Mouse (Mus musculus) embryonic stem cell, embryonic (primary cell): ENCODE data around the gene Gpr37l1.

ENCODE experiments used
- CTCF ChIA-PET, 4 experiments: fragments of 300-600 bp in 2 of 4; fragments of 350-600 bp in 2 of 4; sonication (Branson Sonifier 250); formaldehyde crosslinking; loops; one replicate each; lab custom pipeline; 2022; ENCODE audit warnings: inconsistent platforms in 2 of 4; lab: Charles Lee
- POLR2A ChIA-PET, 4 experiments: fragments of 300-600 bp in 2 of 4; fragments of 350-600 bp in 2 of 4; sonication (Branson Sonifier 250); formaldehyde crosslinking; loops; one replicate each; lab custom pipeline; 2022; ENCODE audit warnings: antibody characterized with exemption in 4 of 4, inconsistent platforms in 1 of 4; lab: Charles Lee

Gene Gpr37l1

DNA sequence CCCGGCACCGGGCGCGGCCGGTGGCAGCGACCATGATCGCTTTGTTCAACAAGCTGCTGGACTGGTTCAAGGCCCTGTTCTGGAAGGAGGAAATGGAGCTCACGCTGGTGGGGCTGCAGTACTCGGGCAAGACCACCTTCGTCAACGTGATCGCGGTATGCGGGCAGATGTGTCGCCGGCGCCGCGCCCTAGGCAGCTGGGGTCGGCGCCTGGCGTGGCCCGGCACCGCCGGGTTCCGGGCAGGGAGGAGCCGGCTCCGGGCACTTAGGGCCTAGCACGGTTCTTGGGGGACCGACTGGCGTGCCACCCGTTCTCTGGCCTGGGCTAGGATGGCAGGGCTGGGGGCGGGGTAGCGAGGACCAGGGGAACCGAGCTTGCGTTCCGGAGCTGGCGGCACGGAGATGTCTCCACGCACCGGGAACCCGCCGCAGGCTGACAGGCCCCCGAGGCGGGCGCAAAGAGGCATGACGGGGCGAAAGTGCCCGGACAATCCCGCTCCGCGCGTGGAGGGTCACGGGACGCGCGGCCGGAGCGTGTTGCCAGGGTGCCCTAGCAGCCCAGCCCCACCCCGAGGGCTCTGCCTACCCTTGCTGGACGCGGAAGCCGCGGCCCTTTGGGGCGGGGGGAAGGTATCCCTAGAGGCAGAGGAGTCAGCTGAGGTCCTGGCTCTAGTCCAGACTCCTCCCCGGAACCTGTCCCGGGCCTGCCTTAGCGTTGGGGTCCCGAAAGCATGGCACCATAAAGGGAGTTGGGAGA is 20.4 kb downstream of the Gpr37l1 start:
- POLR2A ChIA-PET = interaction anchor here (0.6 to 4.2 kb wide), 49 partner anchors 10 to 877 kb away, joined by 3 to 22 read pairs (median 5); partner anchors contain the start of genes Elf3 (in 2 of the 4), Ptpn7 (in 2 of the 4), Timm17a (in 2 of the 4) and Ppp1r12b (in 1 of the 4)
- CTCF ChIA-PET = interaction anchor here (0.6 to 1.9 kb wide), 22 partner anchors 11 to 247 kb away, joined by 3 to 9 read pairs (median 3); partner anchors contain the start of genes Elf3 (in 2 of the 4), Gpr37l1 (in 1 of the 4), Lgr6 (in 1 of the 4) and Ptpn7 (in 1 of the 4)

DNA sequence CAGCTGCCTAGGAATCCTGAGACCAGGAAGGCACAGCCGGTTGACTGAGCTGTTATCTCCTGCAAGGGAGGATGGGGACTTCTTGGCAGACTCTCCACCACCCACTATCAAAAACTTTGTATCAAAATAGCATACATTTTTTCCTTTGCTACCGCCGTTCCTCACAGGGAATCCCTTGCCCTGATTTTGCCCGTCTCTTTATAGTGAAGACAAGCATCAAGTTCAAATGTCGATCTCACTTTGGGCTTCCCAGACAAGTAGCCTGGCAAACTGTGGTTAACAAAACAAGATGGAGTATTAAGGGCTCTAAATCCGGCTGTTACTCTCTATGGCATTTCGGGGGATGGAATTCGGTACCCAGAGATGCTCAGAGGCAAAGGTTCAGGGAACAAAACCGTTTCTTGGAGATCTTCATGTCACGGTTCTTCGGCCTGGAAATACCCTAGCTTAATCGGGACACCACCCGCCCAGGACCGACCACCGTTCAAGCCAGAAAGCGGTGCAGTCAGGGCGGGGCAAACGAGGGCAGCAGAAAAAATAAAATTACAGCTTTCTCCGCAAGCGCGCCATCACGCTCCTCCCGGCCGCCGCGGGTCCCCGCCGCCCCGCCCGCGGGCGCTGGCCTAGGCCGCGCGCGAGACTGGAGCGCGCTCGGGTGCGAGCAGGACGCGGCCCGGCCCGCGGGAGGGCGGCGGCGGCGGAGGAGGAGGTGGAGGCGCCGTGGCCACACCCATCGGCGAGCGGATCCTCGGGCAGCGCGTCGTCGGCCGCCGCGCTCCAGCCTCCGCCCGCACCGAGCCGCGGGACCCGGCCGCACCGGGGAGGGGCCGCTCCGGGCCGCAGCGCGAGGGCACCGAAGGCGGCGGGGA is 21.2 kb downstream of the Gpr37l1 start, which contains the start of gene Arl8a:
TSS of gene Arl8a (plus strand) at position 748 of the 869 bp plus-strand sequence.
- CTCF ChIA-PET = interaction anchor here in 3 of 4 experiments (1.0 to 1.9 kb wide), 9 partner anchors 13 to 248 kb away, joined by 3 to 7 read pairs (median 3); partner anchors contain the start of gene Elf3 (in 1 of the 3)
- POLR2A ChIA-PET = interaction anchor here (0.6 to 4.2 kb wide), 30 partner anchors 11 to 583 kb away, joined by 3 to 22 read pairs (median 6); partner anchors contain the start of genes Elf3 (in 2 of the 4), Ptpn7 (in 2 of the 4), Timm17a (in 2 of the 4) and Ube2t (in 1 of the 4)

DNA sequence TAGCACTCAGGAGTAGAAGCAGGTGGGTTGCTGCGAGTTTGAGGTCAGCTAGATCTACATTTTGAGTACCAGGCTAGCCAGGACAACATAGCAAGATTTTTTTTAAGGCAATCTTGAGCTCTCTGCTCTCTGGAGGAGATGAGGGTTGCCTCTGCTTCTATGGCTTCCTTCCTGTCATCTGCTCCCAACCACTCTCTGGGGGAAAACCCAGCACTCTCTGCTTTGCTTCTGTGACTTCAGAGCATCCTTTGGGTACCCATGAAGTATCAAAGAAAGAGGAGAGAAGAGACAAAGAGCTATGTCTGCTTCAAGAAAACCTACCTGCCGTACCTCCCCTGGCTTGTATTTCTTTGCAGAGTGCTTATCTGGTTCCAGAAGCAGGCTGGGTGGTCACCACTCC is 23.5 kb downstream of the Gpr37l1 start:
- CTCF ChIA-PET = interaction anchor here in 1 of 4 experiments (1.0 kb wide), 1 partner anchor 398 kb away, joined by 3 read pairs; no protein-coding TSS in a partner anchor
- POLR2A ChIA-PET = interaction anchor here in 2 of 4 experiments (0.5 to 1.9 kb wide), 4 partner anchors 10 to 39 kb away, joined by 3 to 13 read pairs (median 4); partner anchors contain the start of gene Lgr6 (in 1 of the 2)

DNA sequence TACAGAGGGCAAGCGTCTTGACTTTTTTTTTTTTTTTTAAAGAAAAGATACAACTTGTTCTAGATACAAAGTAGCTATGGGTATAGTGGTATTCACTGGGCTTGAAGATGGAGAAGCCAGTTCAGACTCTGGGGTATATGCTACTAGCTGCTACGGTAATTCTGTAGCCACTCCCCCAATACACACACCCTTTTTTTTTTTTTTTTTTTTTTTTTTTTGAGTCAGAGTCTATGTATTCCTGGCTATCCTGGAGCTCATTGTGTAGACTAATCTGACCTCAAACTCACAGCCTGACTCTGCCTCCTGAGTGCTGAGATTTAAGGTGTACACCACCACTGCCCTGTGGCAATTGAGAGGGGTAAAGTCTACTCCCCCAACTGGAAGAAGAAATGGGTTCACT is 25.0 kb downstream of the Gpr37l1 start:
- ChIA-PET POLR2A (interaction anchor here (0.5 to 2.4 kb wide), 10 partner anchors 9 to 128 kb away, joined by 3 to 13 read pairs (median 4); partner anchors contain the start of genes Elf3 (in 1 of the 4) and Ptpn7 (in 1 of the 4)), CTCF (interaction anchor here (0.6 to 1.3 kb wide), 9 partner anchors 9 to 154 kb away, joined by 3 to 9 read pairs (median 4); no protein-coding TSS in a partner anchor)

DNA sequence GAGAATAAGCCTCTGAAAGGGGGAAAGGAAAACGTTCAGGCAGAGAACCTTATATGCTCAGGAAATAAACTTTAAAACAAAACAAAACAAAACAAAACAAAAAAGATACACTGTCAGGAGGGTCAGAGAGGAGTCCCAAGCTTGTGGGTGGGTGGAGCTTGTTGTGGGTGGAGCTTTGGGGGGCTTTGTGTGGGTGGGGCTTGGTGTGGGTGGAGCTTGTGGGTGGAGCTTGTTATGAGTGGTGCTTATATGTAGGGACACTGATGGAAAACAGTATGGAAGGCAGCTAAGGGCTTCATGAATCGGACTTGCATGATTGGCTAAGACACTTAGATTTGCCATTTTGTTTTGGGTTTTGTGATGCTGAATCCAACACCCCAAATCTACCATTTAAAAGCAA is 27.6 kb downstream of the Gpr37l1 start:
- POLR2A ChIA-PET = interaction anchor here in 3 of 4 experiments (0.6 to 2.7 kb wide), 23 partner anchors 9 to 184 kb away, joined by 3 to 21 read pairs (median 4); partner anchors contain the start of genes Ppp1r12b (in 2 of the 3), Elf3 (in 1 of the 3) and Ube2t (in 1 of the 3)
- CTCF ChIA-PET = interaction anchor here (0.6 to 2.0 kb wide), 16 partner anchors 11 to 225 kb away, joined by 3 to 22 read pairs (median 4); partner anchors contain the start of genes Lgr6 (in 1 of the 4) and Ube2t (in 1 of the 4)

DNA sequence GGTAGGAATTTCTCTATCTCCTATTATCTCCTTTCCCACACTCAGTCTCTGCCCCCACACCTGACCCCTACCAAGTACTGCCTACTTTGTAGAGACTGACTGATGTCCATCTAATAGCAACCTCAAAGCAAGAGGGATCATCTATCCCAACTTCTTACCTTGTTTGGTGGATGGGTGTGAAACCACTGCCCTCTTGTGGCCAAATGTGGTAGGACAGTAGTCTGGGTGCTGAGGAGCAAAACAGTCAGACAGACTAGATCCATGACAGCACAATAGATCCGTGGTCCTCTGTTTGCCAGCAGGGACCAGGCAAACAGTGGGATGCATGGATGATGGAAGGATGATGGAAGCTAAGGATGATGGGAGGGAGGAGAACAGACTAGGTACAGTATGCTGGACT is 31.0 kb downstream of the Gpr37l1 start:
- CTCF ChIA-PET = interaction anchor here (0.6 to 6.5 kb wide), 18 partner anchors 8 to 232 kb away, joined by 3 to 26 read pairs (median 4); no protein-coding TSS in a partner anchor
- POLR2A ChIA-PET = interaction anchor here in 2 of 4 experiments (1.1 to 2.6 kb wide), 3 partner anchors 11 to 27 kb away, joined by 3 to 7 read pairs (median 3); partner anchors contain the start of gene Arl8a (in 1 of the 2)

DNA sequence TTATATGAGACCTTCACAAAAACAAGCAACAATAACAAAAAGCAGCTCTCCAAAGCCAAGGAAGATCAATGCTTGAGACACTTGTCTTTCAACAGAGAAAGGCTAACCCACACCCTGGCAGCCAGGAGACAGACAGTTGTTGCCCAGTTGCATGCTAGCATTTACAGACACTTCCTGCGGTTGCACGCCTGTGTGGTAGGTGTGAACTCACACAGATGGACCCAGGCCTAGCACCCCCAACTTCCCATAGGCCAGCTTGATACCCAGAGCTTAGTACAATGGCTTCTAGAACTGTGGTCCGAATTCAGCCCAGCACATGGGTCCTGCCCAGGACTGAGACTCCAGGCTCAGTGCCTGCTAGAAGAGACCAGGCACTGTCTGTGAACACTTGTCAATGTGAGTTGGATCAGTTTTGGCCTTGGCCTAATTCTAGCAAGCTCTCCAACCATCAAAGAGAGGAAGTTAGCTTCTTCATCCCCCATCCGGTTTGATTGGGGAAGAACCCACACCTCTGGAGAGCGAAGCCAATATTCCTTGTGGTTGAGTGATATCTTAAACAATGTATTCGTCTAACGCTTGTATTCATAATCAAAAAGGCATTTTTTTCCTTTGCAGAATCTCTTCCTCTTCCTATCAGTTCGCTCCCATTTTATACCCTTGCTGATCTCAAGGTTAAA is 32.2 kb downstream of the Gpr37l1 start:
- ChIA-PET POLR2A (interaction anchor here in 2 of 4 experiments (0.6 to 2.6 kb wide), 5 partner anchors 12 to 794 kb away, joined by 3 to 7 read pairs (median 3); partner anchors contain the start of genes Arl8a (in 1 of the 2) and Lgr6 (in 1 of the 2)), CTCF (interaction anchor here (0.6 to 8.4 kb wide), 9 partner anchors 19 to 499 kb away, joined by 3 to 133 read pairs (median 4); partner anchors contain the start of gene Lgr6 (in 1 of the 4))

DNA sequence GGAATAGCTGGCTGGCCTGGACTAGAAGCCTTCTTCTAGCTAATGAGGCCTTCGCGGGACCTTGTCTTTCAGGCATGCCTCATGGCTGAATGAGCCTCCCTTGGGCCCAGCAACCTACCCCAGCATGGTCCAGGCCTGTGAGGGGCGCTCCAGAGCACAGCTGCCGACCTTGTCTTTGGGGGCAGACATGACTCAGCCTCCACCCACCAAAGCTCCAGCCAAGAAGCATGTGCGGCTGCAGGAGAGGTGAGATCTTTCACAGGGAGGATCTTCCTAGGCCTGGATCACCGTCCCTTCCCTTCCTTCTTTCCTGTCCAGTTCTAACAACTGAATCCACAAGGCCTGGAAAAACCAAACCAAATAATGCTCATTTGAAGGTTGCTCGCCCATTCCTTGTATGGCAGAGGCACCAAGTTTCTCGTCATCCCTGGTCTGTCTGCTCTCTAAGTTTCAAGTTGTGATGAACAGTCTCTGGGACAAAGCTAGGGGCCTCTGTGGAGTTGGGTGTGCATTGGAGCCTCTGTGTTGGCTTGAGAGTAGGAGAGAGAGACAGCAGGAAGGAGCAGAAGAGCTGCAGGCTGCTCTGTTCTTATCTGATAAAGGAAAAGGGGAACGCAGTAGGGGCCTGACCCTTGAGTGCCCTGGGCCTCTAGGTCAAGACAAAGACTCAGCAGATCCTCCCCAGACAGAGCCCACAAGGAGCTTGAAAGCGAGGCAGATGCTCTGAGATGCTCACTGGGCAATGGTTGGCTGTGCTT is 33.6 kb downstream of the Gpr37l1 start:
- ChIA-PET CTCF (interaction anchor here in 3 of 4 experiments (0.5 to 8.4 kb wide), 8 partner anchors 9 to 590 kb away, joined by 3 to 133 read pairs (median 5); partner anchors contain the start of gene Lgr6 (in 1 of the 3)), POLR2A (interaction anchor here (0.5 to 4.2 kb wide), 9 partner anchors 13 to 1936 kb away, joined by 3 to 17 read pairs (median 3); partner anchors contain the start of genes Arl8a (in 1 of the 4), Elf3 (in 1 of the 4), Lgr6 (in 1 of the 4) and Ube2t (in 1 of the 4))

DNA sequence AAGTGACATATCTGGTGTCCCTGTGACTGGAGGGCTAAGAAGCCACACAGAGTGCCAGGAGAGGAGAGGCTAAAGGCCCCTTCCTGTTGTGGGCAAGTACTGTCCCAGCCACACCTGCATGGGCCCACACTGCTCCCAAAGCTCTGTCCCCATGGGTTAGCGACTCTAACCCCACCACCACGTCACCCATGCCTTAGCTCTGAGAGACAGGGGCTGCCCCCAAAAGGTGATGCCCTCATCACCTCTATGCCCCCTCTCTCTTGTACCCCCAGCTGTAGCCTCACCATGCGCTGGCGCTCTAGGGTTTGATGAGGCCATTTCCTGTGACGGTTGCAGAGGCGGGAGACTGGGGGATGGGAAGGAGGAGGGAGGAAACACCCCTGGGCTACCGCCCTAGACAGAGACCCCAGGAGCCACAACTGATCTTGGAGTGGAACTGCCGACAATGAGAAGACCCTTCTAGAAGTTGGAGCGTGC is 34.5 kb downstream of the Gpr37l1 start:
- ChIA-PET CTCF (interaction anchor here (0.6 to 8.4 kb wide), 16 partner anchors 15 to 494 kb away, joined by 3 to 133 read pairs (median 4); partner anchors contain the start of genes Lgr6 (in 1 of the 4) and Shisa4 (in 1 of the 4)), POLR2A (interaction anchor here in 2 of 4 experiments (1.0 to 4.2 kb wide), 10 partner anchors 10 to 170 kb away, joined by 3 to 17 read pairs (median 4); partner anchors contain the start of genes Arl8a (in 2 of the 2), Elf3 (in 1 of the 2) and Ube2t (in 1 of the 2))

DNA sequence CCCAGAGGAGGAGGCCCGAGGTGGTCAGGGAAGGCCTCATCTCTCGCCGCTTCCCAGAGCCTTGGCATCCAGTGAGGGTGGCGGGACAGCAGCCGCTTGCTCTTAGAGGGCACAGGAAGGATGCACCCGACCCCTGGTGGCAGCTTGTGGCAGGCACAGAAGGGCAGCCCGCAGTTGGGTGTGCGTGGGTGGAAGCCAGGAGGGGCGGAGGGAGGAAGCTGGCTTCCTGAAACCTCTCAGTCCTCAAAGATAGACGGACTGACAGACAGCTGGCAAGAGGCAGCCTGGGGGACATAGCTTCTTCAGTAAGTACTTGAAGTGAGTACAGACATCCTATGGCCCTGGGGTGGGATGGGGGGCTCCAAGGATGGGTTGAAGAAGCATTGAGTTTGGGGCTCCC is 35.0 kb downstream of the Gpr37l1 start, which contains the start of gene Ptpn7:
TSS of gene Ptpn7 (plus strand) at position 228 of the 400 bp plus-strand sequence.
- POLR2A ChIA-PET = interaction anchor here in 3 of 4 experiments (0.6 to 4.2 kb wide), 14 partner anchors 10 to 961 kb away, joined by 3 to 17 read pairs (median 4); partner anchors contain the start of genes Arl8a (in 2 of the 3) and Elf3 (in 1 of the 3)
- CTCF ChIA-PET = interaction anchor here in 3 of 4 experiments (0.6 to 8.4 kb wide), 17 partner anchors 10 to 901 kb away, joined by 3 to 133 read pairs (median 4); partner anchors contain the start of genes Lgr6 (in 1 of the 3) and Shisa4 (in 1 of the 3)

DNA sequence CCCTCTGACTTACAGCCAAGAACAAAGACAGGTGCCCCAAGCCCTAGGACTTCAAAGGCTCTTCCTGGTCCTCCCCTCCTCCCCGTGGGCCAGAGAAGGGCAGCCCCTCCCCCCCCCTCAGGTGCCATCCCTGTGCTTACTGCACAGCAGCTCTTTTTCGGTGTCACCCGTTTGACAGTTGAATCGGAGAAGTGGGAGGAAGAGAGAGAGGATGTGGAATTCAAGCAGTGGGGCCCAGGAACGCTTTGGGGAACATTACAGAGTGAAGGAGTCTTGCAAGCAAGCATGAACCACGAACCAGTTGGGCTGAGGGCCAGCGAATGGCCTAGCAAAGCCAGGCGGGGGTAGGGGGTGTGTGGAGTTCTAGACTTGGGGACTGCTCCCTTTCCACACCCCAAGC is 35.9 kb downstream of the Gpr37l1 start:
- ChIA-PET POLR2A (interaction anchor here (0.6 to 4.2 kb wide), 12 partner anchors 8 to 961 kb away, joined by 3 to 21 read pairs (median 4); partner anchors contain the start of gene Arl8a (in 2 of the 4)), CTCF (interaction anchor here in 3 of 4 experiments (0.6 to 8.4 kb wide), 13 partner anchors 9 to 902 kb away, joined by 3 to 133 read pairs (median 3); partner anchors contain the start of gene Lgr6 (in 1 of the 3))

DNA sequence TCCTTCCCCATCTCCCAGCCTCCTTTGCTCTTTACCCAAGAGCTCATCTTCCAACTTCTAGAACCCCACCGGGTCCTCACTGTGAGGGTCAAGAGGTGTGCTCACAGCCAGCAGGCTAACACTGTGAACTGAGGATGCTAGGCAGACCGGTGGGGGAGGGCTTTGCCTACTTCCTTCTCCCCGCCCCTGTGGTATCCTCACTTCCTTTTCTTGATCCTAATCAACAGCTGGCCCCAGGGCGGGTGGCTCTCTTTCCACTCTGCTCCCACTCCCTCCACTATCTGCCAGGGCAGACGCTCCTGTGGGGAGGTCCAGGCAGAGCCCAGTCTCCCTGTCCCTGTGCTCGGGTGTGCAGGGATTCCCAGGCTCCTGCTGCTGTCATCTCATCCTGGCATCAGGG is 36.4 kb downstream of the Gpr37l1 start:
- CTCF ChIA-PET = interaction anchor here (0.6 to 8.4 kb wide), 10 partner anchors 9 to 660 kb away, joined by 3 to 133 read pairs (median 4); partner anchors contain the start of genes Arl8a (in 1 of the 4) and Lgr6 (in 1 of the 4)
- POLR2A ChIA-PET = interaction anchor here (0.7 to 4.2 kb wide), 13 partner anchors 9 to 804 kb away, joined by 3 to 21 read pairs (median 5); partner anchors contain the start of gene Arl8a (in 2 of the 4)

DNA sequence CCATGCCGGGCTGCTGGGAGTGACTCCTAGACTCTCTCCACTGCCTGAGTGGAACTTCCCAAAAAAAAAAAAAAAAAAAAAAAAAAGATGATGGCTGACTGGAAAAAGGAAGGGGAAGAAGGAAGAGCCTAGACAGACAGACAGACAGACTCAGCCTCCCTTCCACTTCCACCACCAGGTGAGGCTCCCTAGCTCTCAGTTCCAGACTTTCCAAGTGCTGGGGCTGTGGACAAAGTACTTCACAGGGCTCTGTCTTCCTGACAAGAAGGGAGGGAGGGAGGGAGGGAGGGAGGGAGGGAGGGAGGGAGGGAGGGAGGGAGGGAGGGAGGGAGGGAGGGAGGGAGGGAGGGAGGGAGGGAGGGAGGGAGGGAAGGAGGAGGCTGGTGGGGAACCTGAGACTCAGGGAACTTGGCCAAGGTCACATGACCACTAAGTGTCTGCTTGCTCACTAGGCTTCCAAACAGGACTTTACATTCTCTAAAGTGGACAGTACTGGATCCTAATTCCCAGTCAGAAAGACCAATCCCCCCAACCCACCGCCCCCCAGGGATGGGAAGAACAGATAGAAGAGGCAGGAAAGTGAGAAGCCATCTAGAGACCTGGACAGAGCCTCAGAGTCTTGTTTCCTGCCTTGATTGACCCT is 37.0 kb downstream of the Gpr37l1 start:
- CTCF ChIA-PET = interaction anchor here (0.5 to 8.4 kb wide), 27 partner anchors 9 to 660 kb away, joined by 3 to 133 read pairs (median 3); partner anchors contain the start of genes Arl8a (in 1 of the 4), Elf3 (in 1 of the 4) and Lgr6 (in 1 of the 4)
- POLR2A ChIA-PET = interaction anchor here (0.6 to 4.2 kb wide), 27 partner anchors 9 to 803 kb away, joined by 3 to 21 read pairs (median 4); partner anchors contain the start of genes Arl8a (in 2 of the 4), Ube2t (in 2 of the 4), Elf3 (in 1 of the 4) and Lgr6 (in 1 of the 4)
